Mouse (Mus musculus) embryonic facial prominence, embryonic 11.5 days (tissue): ENCODE results near the gene Gm49425. TPM values are rescaled to one million over a fixed set of nuclear protein-coding genes. Genes with fewer than 3 reads are reported as not detected.

Experiments used
- microRNA-seq: library from miRNA; unstranded; fragments of <30 nt; microRNA quantifications from one replicate; pipeline ENCODE4, GENCODE M21; 2016; ENCODE audit warnings: borderline number of aligned reads
- polyA plus RNA-seq: library from polyadenylated mRNA; unstranded; fragments of >200 nt; fragmentation: Nextera tagmentation; extraction: Ambion mirVana; gene quantifications from 2 replicates; pipeline ENCODE4 v1.2.1, GENCODE M21; 2014

Gm49425 gene
- polyA plus RNA-seq, 1 experiment from 2014 or later, result not detected

Small RNAs within 50 kb of the gene (microRNA-seq; reads per million reads assigned to microRNA genes)
- not detected for gene Gm44393

Other genes starting within 250 kb of the Gm49425 start
- 63.8 and 65.8 TPM in 2 replicates for gene Atg101, start 233.0 kb downstream of the Gm49425 start, polyA plus RNA-seq
- 1.6 and 1.7 TPM in 2 replicates for gene 6030408B16Rik, start 224.0 kb downstream of the Gm49425 start, polyA plus RNA-seq
- gene Krt80, start 147.1 kb downstream of the Gm49425 start, polyA plus RNA-seq, result 0.31 TPM in 1 of 2 replicates, not detected in the other
- gene Krt7, start 106.2 kb downstream of the Gm49425 start, polyA plus RNA-seq, result 9.4 and 11.2 TPM in 2 replicates
- 0.27 TPM in 1 of 2 replicates, not detected in the other for gene Krt87, start 78.5 kb downstream of the Gm49425 start, polyA plus RNA-seq
- gene Krt88, start 69.5 kb downstream of the Gm49425 start, polyA plus RNA-seq, result not detected in 2 replicates
- gene Krt81, start 53.5 kb downstream of the Gm49425 start, polyA plus RNA-seq, result not detected in 2 replicates
- not detected in 2 replicates for gene Krt86, start 43.8 kb downstream of the Gm49425 start, polyA plus RNA-seq
- gene Krt83, start 25.7 kb downstream of the Gm49425 start, polyA plus RNA-seq, result not detected in 2 replicates
- gene Krt84, start 15.6 kb upstream of the Gm49425 start, polyA plus RNA-seq, result not detected in 2 replicates
- not detected in 2 replicates for gene Krt82, start 33.4 kb upstream of the Gm49425 start, polyA plus RNA-seq
- 0.36 and 0.89 TPM in 2 replicates for gene Krt90, start 45.7 kb upstream of the Gm49425 start, polyA plus RNA-seq
- 0.06 and 0.17 TPM in 2 replicates for gene Krt75, start 56.6 kb upstream of the Gm49425 start, polyA plus RNA-seq
- gene Gm5414, start 110.9 kb upstream of the Gm49425 start, polyA plus RNA-seq, result not detected in 2 replicates
- not detected in 2 replicates for gene Gm5478, start 130.1 kb upstream of the Gm49425 start, polyA plus RNA-seq
- gene Krt6b, start 163.0 kb upstream of the Gm49425 start, polyA plus RNA-seq, result not detected in 2 replicates
- gene Krt6a, start 177.0 kb upstream of the Gm49425 start, polyA plus RNA-seq, result 0.18 and 0.31 TPM in 2 replicates
- 6.6 and 7.3 TPM in 2 replicates for gene Krt5, start 195.6 kb upstream of the Gm49425 start, polyA plus RNA-seq
- gene Krt71, start 225.8 kb upstream of the Gm49425 start, polyA plus RNA-seq, result not detected in 2 replicates